Mouse (Mus musculus): Measurements from ENCODE around the gene Timm17a. TPM values are rescaled to one million over a fixed set of nuclear protein-coding genes. Genes with fewer than 3 reads are reported as not detected.

Timm17a gene
- polyA plus RNA-seq (2014; fragmentation: Illumina TruSeq; extraction: RNeasy Lipid Tissue Mini Kit (QIAGEN cat#74804); ENCODE audit: low read depth, low replicate concordance) = 27.0 TPM

GRCm38 (mm10) chr1:135313284-135314031, at the start of gene Timm17a:
Timm17a (minus strand) TSS chr1:135313778.

GRCm38 (mm10) chr1:135324571-135324970, 11.0 kb upstream of the Timm17a start, which contains the start of gene Lmod1:
Lmod1 (plus strand) TSS chr1:135324807.

GRCm38 (mm10) chr1:135283826-135284291, 29.7 kb downstream of the Timm17a start, which contains the start of gene Rnpep:
Rnpep (minus strand) TSS chr1:135284084.

GRCm38 (mm10) chr1:135258380-135259127, 55.0 kb downstream of the Timm17a start, which contains the start of gene Elf3:
Elf3 (minus strand) TSS chr1:135258568.

Other genes starting within 250 kb of the Timm17a start
- 1.3 TPM for gene Lgr6, start 208.5 kb downstream of the Timm17a start, polyA plus RNA-seq (2014; fragmentation: Illumina TruSeq; extraction: RNeasy Lipid Tissue Mini Kit (QIAGEN cat#74804); ENCODE audit: low read depth, low replicate concordance)
- 0.41 TPM for gene Ptpn7, start 181.1 kb downstream of the Timm17a start, polyA plus RNA-seq (2014; fragmentation: Illumina TruSeq; extraction: RNeasy Lipid Tissue Mini Kit (QIAGEN cat#74804); ENCODE audit: low read depth, low replicate concordance)
- 24.3 TPM for gene Arl8a, start 167.0 kb downstream of the Timm17a start, polyA plus RNA-seq (2014; fragmentation: Illumina TruSeq; extraction: RNeasy Lipid Tissue Mini Kit (QIAGEN cat#74804); ENCODE audit: low read depth, low replicate concordance)
- 0.23 TPM for gene Gpr37l1, start 146.1 kb downstream of the Timm17a start, polyA plus RNA-seq (2014; fragmentation: Illumina TruSeq; extraction: RNeasy Lipid Tissue Mini Kit (QIAGEN cat#74804); ENCODE audit: low read depth, low replicate concordance)
- not detected for gene Elf3, start 55.2 kb downstream of the Timm17a start, polyA plus RNA-seq (2014; fragmentation: Illumina TruSeq; extraction: RNeasy Lipid Tissue Mini Kit (QIAGEN cat#74804); ENCODE audit: low read depth, low replicate concordance)
- gene Rnpep, start 29.7 kb downstream of the Timm17a start, polyA plus RNA-seq (2014; fragmentation: Illumina TruSeq; extraction: RNeasy Lipid Tissue Mini Kit (QIAGEN cat#74804); ENCODE audit: low read depth, low replicate concordance) = 17.1 TPM
- 0.82 TPM for gene Lmod1, start 11.0 kb upstream of the Timm17a start, polyA plus RNA-seq (2014; fragmentation: Illumina TruSeq; extraction: RNeasy Lipid Tissue Mini Kit (QIAGEN cat#74804); ENCODE audit: low read depth, low replicate concordance)
- gene Shisa4, start 61.5 kb upstream of the Timm17a start, polyA plus RNA-seq (2014; fragmentation: Illumina TruSeq; extraction: RNeasy Lipid Tissue Mini Kit (QIAGEN cat#74804); ENCODE audit: low read depth, low replicate concordance) = 0.99 TPM
- gene Ipo9, start 116.7 kb upstream of the Timm17a start, polyA plus RNA-seq (2014; fragmentation: Illumina TruSeq; extraction: RNeasy Lipid Tissue Mini Kit (QIAGEN cat#74804); ENCODE audit: low read depth, low replicate concordance) = 32.4 TPM